Comparison of ENCODE assay signal across 27 mouse cellular contexts in the genomic region with DNA sequence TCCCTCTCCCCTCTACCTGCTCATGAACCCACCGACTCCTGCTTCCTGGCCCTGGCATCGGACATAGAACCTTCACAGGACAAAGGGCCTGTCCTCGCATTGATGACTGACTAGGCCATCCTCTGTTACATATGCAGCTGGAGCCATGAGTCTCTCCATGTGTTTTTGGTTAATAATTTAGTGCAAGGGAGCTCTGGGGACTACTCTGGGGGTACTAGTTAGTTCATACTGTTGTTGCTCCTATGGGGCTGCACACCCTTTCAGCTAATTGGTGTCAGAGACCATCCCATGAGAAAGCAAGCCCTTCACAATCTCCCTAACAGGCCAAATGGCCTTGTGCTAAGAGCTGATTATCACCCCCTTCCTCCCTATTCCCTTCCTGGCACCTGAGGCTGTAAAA.
"Had no signal": no experiment of that assay in that cellular context is flagged by ENCODE, and none has a peak within 500 bp of the region (broad histone marks: within the 10 kb centered on the region; RNA-seq: fewer than 3 reads in every experiment).

No protein-coding gene starts in this region.

- H3K4me1 ChIP-seq: embryonic facial prominence, embryonic 12.5 days; embryonic facial prominence, embryonic 13.5 days; embryonic facial prominence, embryonic 15.5 days; forebrain, embryonic 10.5 days; forebrain, embryonic 12.5 days; forebrain, embryonic 13.5 days; forebrain, embryonic 15.5 days had no signal

- H3K4me3 ChIP-seq: embryonic facial prominence, embryonic 12.5 days; embryonic facial prominence, embryonic 13.5 days; embryonic facial prominence, embryonic 15.5 days; erythroblast, embryonic 14.5 days; forebrain, embryonic 10.5 days; forebrain, embryonic 12.5 days; forebrain, embryonic 13.5 days; forebrain, embryonic 15.5 days; gastrocnemius, adult 2 months; heart, adult 2 months had no signal

- ATAC-seq: forebrain, embryonic 13.5 days; forebrain, embryonic 14.5 days; forebrain, embryonic 15.5 days; forebrain, embryonic 16.5 days; forebrain, postnatal 0 days had no signal

- H3K4me2 ChIP-seq: embryonic facial prominence, embryonic 12.5 days; embryonic facial prominence, embryonic 13.5 days; embryonic facial prominence, embryonic 15.5 days; forebrain, embryonic 12.5 days; forebrain, embryonic 13.5 days; forebrain, embryonic 15.5 days had no signal

- H3K36me3 ChIP-seq: embryonic facial prominence, embryonic 12.5 days; embryonic facial prominence, embryonic 13.5 days; embryonic facial prominence, embryonic 15.5 days; forebrain, embryonic 10.5 days; forebrain, embryonic 12.5 days; forebrain, embryonic 15.5 days had no signal

- H3K9ac ChIP-seq: embryonic facial prominence, embryonic 12.5 days; embryonic facial prominence, embryonic 13.5 days; embryonic facial prominence, embryonic 15.5 days; forebrain, embryonic 12.5 days; forebrain, embryonic 13.5 days; forebrain, embryonic 15.5 days; forebrain, postnatal 0 days had no signal

- H3K9me3 ChIP-seq: embryonic facial prominence, embryonic 12.5 days; embryonic facial prominence, embryonic 15.5 days; forebrain, embryonic 10.5 days; forebrain, embryonic 12.5 days; forebrain, embryonic 13.5 days; forebrain, embryonic 15.5 days had no signal

- DNase-seq: cerebellum, adult 8-10 months; cerebellum, adult 9-10 months; cerebellum, adult 9-11 months; cerebellum, postnatal 10 days; cerebellum, postnatal 14 days; cerebellum, postnatal 25 days; cerebellum, postnatal 36 days; embryo, embryonic 11 days; forebrain, postnatal 0 days; gastrocnemius, adult 2 months; gastrocnemius, postnatal 10 days; gastrocnemius, postnatal 14 days; gastrocnemius, postnatal 25 days; gastrocnemius, postnatal 36 days; heart, adult 11 months; heart, adult 18-20 months; heart, adult 2 months had no signal

- H3K27ac ChIP-seq: embryonic facial prominence, embryonic 12.5 days; embryonic facial prominence, embryonic 13.5 days; embryonic facial prominence, embryonic 15.5 days; forebrain, embryonic 10.5 days; forebrain, embryonic 12.5 days; forebrain, embryonic 13.5 days; forebrain, embryonic 15.5 days; gastrocnemius, adult 2 months; heart, adult 2 months had no signal

- H3K27me3 ChIP-seq: embryonic facial prominence, embryonic 12.5 days; embryonic facial prominence, embryonic 13.5 days; embryonic facial prominence, embryonic 15.5 days; forebrain, embryonic 12.5 days; forebrain, embryonic 13.5 days; forebrain, embryonic 15.5 days had no signal
